Mouse (Mus musculus) layer of hippocampus, adult 8-10 months (tissue): ENCODE results near the gene Alx1. TPM values are rescaled to one million over a fixed set of nuclear protein-coding genes. Genes with fewer than 3 reads are reported as not detected.

Experiments used
- DNase-seq, 2 experiments: peaks; one replicate each; pipeline ENCODE4 v3.0.0; 2022; ENCODE audit warnings: low spot score in 2 of 2
- total RNA-seq, 4 experiments: library from RNA; stranded (reverse); gene quantifications; 2 replicates each; pipeline ENCODE4 v1.2.4; 2022

Gene Alx1
- under 1 TPM in 1 of 4 experiments, not detected in 3; 0.40 TPM for total RNA-seq

- no peak for DNase-seq
These were observed at the start of gene Alx1 for GRCm38 (mm10) chr10:103029730-103030490. Gene Alx1, minus strand, starts transcription at chr10:103030215.

- no peak for DNase-seq
These were observed 19.6 kb upstream of the Alx1 start for GRCm38 (mm10) chr10:103049593-103049992.

GRCm38 (mm10) chr10:103046623-103047022, 16.6 kb upstream of the Alx1 start:
- no peak for DNase-seq

- DNase-seq = no peak
These were observed 15.0 kb upstream of the Alx1 start for GRCm38 (mm10) chr10:103045019-103045418.

GRCm38 (mm10) chr10:103035002-103035640, 5.1 kb upstream of the Alx1 start:
- DNase-seq = no peak

- DNase-seq = no peak
These were observed 916 bp upstream of the Alx1 start for GRCm38 (mm10) chr10:103030931-103031330.

GRCm38 (mm10) chr10:103029132-103029729, 784 bp downstream of the Alx1 start:
- no peak for DNase-seq

GRCm38 (mm10) chr10:103028253-103029131, 1.5 kb downstream of the Alx1 start:
- no peak for DNase-seq

- DNase-seq = no peak
These were observed 2.1 kb downstream of the Alx1 start for GRCm38 (mm10) chr10:103027931-103028252.

GRCm38 (mm10) chr10:103027226-103027930, 2.6 kb downstream of the Alx1 start:
- no peak for DNase-seq

- DNase-seq = no peak
These were observed 3.3 kb downstream of the Alx1 start for GRCm38 (mm10) chr10:103026636-103027225.

- no peak for DNase-seq
These were observed 27.5 kb downstream of the Alx1 start for GRCm38 (mm10) chr10:103002556-103002955.

GRCm38 (mm10) chr10:103000902-103001301, 29.1 kb downstream of the Alx1 start:
- DNase-seq = no peak

- no peak for DNase-seq
These were observed 30.4 kb downstream of the Alx1 start for GRCm38 (mm10) chr10:102999584-102999983.

GRCm38 (mm10) chr10:102975106-102975505, 54.9 kb downstream of the Alx1 start:
- DNase-seq = no peak

- DNase-seq = no peak
These were observed 70.4 kb downstream of the Alx1 start for GRCm38 (mm10) chr10:102959602-102960001.
